ENCODE assay signal across 17 mouse cellular contexts in the genomic region with DNA sequence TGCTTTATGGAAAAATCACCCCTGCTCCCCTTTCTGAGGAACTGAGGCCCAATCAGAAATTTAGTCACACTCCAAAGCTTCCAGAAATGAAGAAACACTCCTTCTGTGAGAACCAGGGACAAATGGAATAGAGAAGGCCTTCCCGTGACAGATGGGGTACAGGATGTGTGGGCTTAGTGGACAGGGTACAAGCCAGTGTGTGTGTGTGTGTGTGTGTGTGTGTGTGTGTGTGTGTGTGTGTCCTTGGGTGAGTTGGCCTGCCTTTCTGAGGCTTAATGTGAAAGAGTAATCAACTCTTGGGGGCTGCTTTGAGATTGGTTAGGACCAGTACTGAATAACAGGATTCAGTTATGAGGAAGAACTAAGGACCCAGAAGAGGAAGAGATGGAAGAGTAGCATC. TPM values are rescaled to one million over a fixed set of nuclear protein-coding genes. Genes with fewer than 3 reads are reported as not detected.
DNase-seq lines count a peak whose midpoint lies in the region; ATAC-seq lines count a peak whose summit lies in the region.
"Had no signal": no experiment of that assay in that cellular context is flagged by ENCODE, and none has a peak within 500 bp of the region (broad histone marks: within the 10 kb centered on the region; RNA-seq: fewer than 3 reads in every experiment).

No protein-coding gene starts in this region.

- H3K4me2 ChIP-seq in hindbrain, embryonic 16.5 days (ENCODE audit: low read length) = no peak overlapping the region
- H3K4me2 ChIP-seq in midbrain, embryonic 11.5 days = no peak overlapping the region
- no peak overlapping the region for H3K4me2 ChIP-seq in neural tube, embryonic 15.5 days
- H3K4me2 ChIP-seq: embryonic facial prominence, embryonic 12.5 days had no signal

- peaks cover 86% of the 10 kb centered on the region for H3K27me3 ChIP-seq in hindbrain, embryonic 10.5 days (ENCODE audit: insufficient read depth, poor library complexity, severe bottlenecking)
- H3K27me3 ChIP-seq in hindbrain, embryonic 16.5 days (replicated peaks; ENCODE audit: control insufficient read depth, insufficient read depth, low read length) = no peaks in the 10 kb centered on the region
- peaks cover 77% of the 10 kb centered on the region for H3K27me3 ChIP-seq in midbrain, embryonic 10.5 days (ENCODE audit: low read depth, poor library complexity, severe bottlenecking)
- H3K27me3 ChIP-seq in midbrain, embryonic 11.5 days (ENCODE audit: control insufficient read depth, insufficient read depth, low read length) = no peaks in the 10 kb centered on the region
- no peaks in the 10 kb centered on the region for H3K27me3 ChIP-seq in neural tube, embryonic 15.5 days (replicated peaks)
- H3K27me3 ChIP-seq: embryonic facial prominence, embryonic 12.5 days had no signal

- 0 out of 2 replicates have a peak overlapping the region, but pooled peaks have one; percentile 29 for H3K27ac ChIP-seq in hindbrain, embryonic 10.5 days
- H3K27ac ChIP-seq in hindbrain, embryonic 16.5 days (ENCODE audit: low read depth, low read length) = no peak overlapping the region
- H3K27ac ChIP-seq in midbrain, embryonic 10.5 days (replicated peaks) = peak overlapping the region; percentile 49
- no peak overlapping the region for H3K27ac ChIP-seq in midbrain, embryonic 11.5 days (ENCODE audit: low read depth, low read length)
- 0 out of 2 replicates have a peak overlapping the region, but pooled peaks have one; percentile 28 for H3K27ac ChIP-seq in neural tube, embryonic 15.5 days (replicated peaks)
- H3K27ac ChIP-seq: embryonic facial prominence, embryonic 10.5 days; embryonic facial prominence, embryonic 12.5 days had no signal

- WGBS in hindbrain, embryonic 10.5 days = 86% methylated on average over 1 of the region's 1 CpGs
- WGBS in hindbrain, embryonic 16.5 days = 83% methylated on average over 1 of the region's 1 CpGs
- WGBS in midbrain, embryonic 10.5 days = 77% methylated on average over 1 of the region's 1 CpGs
- 83% methylated on average over 1 of the region's 1 CpGs for WGBS in midbrain, embryonic 11.5 days
- 86% methylated on average over 1 of the region's 1 CpGs for WGBS in neural tube, embryonic 15.5 days

- H3K36me3 ChIP-seq in hindbrain, embryonic 10.5 days = no peaks in the 10 kb centered on the region
- H3K36me3 ChIP-seq in hindbrain, embryonic 16.5 days (ENCODE audit: control insufficient read depth, insufficient read depth, low read length) = no peaks in the 10 kb centered on the region
- H3K36me3 ChIP-seq in midbrain, embryonic 10.5 days = no peaks in the 10 kb centered on the region
- no peaks in the 10 kb centered on the region for H3K36me3 ChIP-seq in midbrain, embryonic 11.5 days (ENCODE audit: control insufficient read depth, insufficient read depth, low read length)
- no peaks in the 10 kb centered on the region for H3K36me3 ChIP-seq in neural tube, embryonic 15.5 days
- H3K36me3 ChIP-seq: embryonic facial prominence, embryonic 10.5 days; embryonic facial prominence, embryonic 12.5 days had no signal

- H3K4me1 ChIP-seq in hindbrain, embryonic 10.5 days (replicated peaks) = peaks cover 60% of the 10 kb centered on the region
- H3K4me1 ChIP-seq in hindbrain, embryonic 16.5 days (ENCODE audit: control insufficient read depth, insufficient read depth, low read depth, low read length) = peaks cover 34% of the 10 kb centered on the region
- H3K4me1 ChIP-seq in midbrain, embryonic 10.5 days = peaks cover 64% of the 10 kb centered on the region
- H3K4me1 ChIP-seq in midbrain, embryonic 11.5 days (ENCODE audit: control insufficient read depth, insufficient read depth, low read length) = peaks cover 14% of the 10 kb centered on the region
- peaks cover 63% of the 10 kb centered on the region for H3K4me1 ChIP-seq in neural tube, embryonic 15.5 days

- ATAC-seq in hindbrain, embryonic 16.5 days = no peak
- ATAC-seq in midbrain, embryonic 11.5 days (ENCODE audit: low FRiP score) = no peak
- ATAC-seq in neural tube, embryonic 15.5 days (ENCODE audit: low FRiP score) = no peak

- no peaks in the 10 kb centered on the region for H3K9me3 ChIP-seq in hindbrain, embryonic 10.5 days
- H3K9me3 ChIP-seq in hindbrain, embryonic 16.5 days (ENCODE audit: control insufficient read depth, low read length) = no peaks in the 10 kb centered on the region
- no peaks in the 10 kb centered on the region for H3K9me3 ChIP-seq in midbrain, embryonic 10.5 days (replicated peaks)
- H3K9me3 ChIP-seq in midbrain, embryonic 11.5 days (ENCODE audit: control insufficient read depth, low read length) = no peaks in the 10 kb centered on the region
- H3K9me3 ChIP-seq in neural tube, embryonic 15.5 days (replicated peaks) = no peaks in the 10 kb centered on the region
- H3K9me3 ChIP-seq: embryonic facial prominence, embryonic 10.5 days; embryonic facial prominence, embryonic 12.5 days had no signal

- DNase-seq in hindbrain, embryonic 10.5 days (ENCODE audit: low spot score) = no peak
- DNase-seq in midbrain, embryonic 10.5 days (ENCODE audit: low spot score) = no peak
- no peak for DNase-seq in midbrain, embryonic 11.5 days (ENCODE audit: low spot score, missing footprints)
- peak; percentile 47 for DNase-seq in brain, adult 2 months (ENCODE audit: low read depth, low spot score)
- DNase-seq in spleen, adult 18-20 months = no peak
- DNase-seq: adrenal gland, adult 2 months; adrenal gland, postnatal 10 days; adrenal gland, postnatal 25 days; cerebellum, adult 11-12 months; cerebellum, adult 9-10 months; cerebellum, postnatal 25 days; forebrain, postnatal 0 days had no signal

- H3K9ac ChIP-seq in hindbrain, embryonic 16.5 days (ENCODE audit: low read depth, low read length) = no peak overlapping the region
- H3K9ac ChIP-seq in midbrain, embryonic 11.5 days (ENCODE audit: low read length) = no peak overlapping the region
- no peak overlapping the region for H3K9ac ChIP-seq in neural tube, embryonic 15.5 days (replicated peaks)
- H3K9ac ChIP-seq: embryonic facial prominence, embryonic 12.5 days; forebrain, postnatal 0 days had no signal

- no peak overlapping the region for H3K4me3 ChIP-seq in hindbrain, embryonic 10.5 days
- no peak overlapping the region for H3K4me3 ChIP-seq in hindbrain, embryonic 16.5 days (ENCODE audit: low read length)
- H3K4me3 ChIP-seq in midbrain, embryonic 10.5 days = no peak overlapping the region
- no peak overlapping the region for H3K4me3 ChIP-seq in midbrain, embryonic 11.5 days (ENCODE audit: low read depth, low read length)
- H3K4me3 ChIP-seq in neural tube, embryonic 15.5 days (replicated peaks) = no peak overlapping the region
- H3K4me3 ChIP-seq: embryonic facial prominence, embryonic 10.5 days; embryonic facial prominence, embryonic 12.5 days had no signal

RNA-seq across cellular contexts. Expression of a gene that starts 58.6 kb away (rescaled TPM):
- 13.9 and 18.0 TPM in 2 replicates for polyA plus RNA-seq in hindbrain, embryonic 10.5 days (2016; fragmentation: Nextera tagmentation; extraction: Ambion mirVana)
- polyA plus RNA-seq in hindbrain, embryonic 16.5 days (2015; fragmentation: Nextera tagmentation; extraction: Ambion mirVana) = 17.4 and 23.1 TPM in 2 replicates
- 12.8 and 13.4 TPM in 2 replicates for polyA plus RNA-seq in midbrain, embryonic 10.5 days (2016; fragmentation: Nextera tagmentation; extraction: Ambion mirVana)
- 8.8 and 10.2 TPM in 2 replicates for polyA plus RNA-seq in midbrain, embryonic 11.5 days (2014; fragmentation: Nextera tagmentation; extraction: Ambion mirVana)
- polyA plus RNA-seq in neural tube, embryonic 15.5 days (2015; fragmentation: Nextera tagmentation; extraction: Ambion mirVana) = 32.8 and 36.8 TPM in 2 replicates
- polyA plus RNA-seq: C2C12 had no signal

Comparison
In these comparisons a context has a peak if more than half of its experiments do, and no peak if none do; other contexts are left out.
1. H3K27ac ChIP-seq: peak in hindbrain, embryonic 10.5 days (single experiment), midbrain, embryonic 10.5 days (single experiment) and neural tube, embryonic 15.5 days (single experiment); none in hindbrain, embryonic 16.5 days (single experiment) and midbrain, embryonic 11.5 days (single experiment).